Mouse (Mus musculus): Measurements from ENCODE around the gene Cln3. TPM values are rescaled to one million over a fixed set of nuclear protein-coding genes. Genes with fewer than 3 reads are reported as not detected.

Gene Cln3
- polyA plus RNA-seq, 1 experiment = 4.5 TPM

GRCm38 (mm10) chr7:126554796-126555195 lies 30.8 kb downstream of the Cln3 start:
- TF ChIP-seq MYOD1 (IDR thresholded peaks at IDR 0.05; ENCODE audit: control insufficient read depth, insufficient read length, low read depth) = no peak
- TF ChIP-seq CEBPB (IDR thresholded peaks at IDR 0.05; ENCODE audit: low read depth) = no peak
- TF ChIP-seq MAX (IDR thresholded peaks at IDR 0.05) = no peak
- no peak for TF ChIP-seq FOSL1 (IDR thresholded peaks at IDR 0.05; ENCODE audit: insufficient read depth, low read length, poor library complexity, severe bottlenecking)
- no peak for TF ChIP-seq USF1 (IDR thresholded peaks at IDR 0.05; ENCODE audit: low read depth)
- TF ChIP-seq CTCF (IDR thresholded peaks at IDR 0.05; ENCODE audit: control insufficient read depth, insufficient read depth, insufficient read length) = no peak
- no peak for TF ChIP-seq MYOG (IDR thresholded peaks at IDR 0.05; ENCODE audit: control insufficient read depth, extremely low read depth, insufficient read length)
- H3K4me3 ChIP-seq (ENCODE audit: insufficient read depth, poor library complexity, severe bottlenecking) = no peak overlapping the region
- H3K27me3 ChIP-seq (ENCODE audit: control insufficient read depth, insufficient read depth, insufficient read length) = no peaks in the 10 kb centered on the region
- no peak overlapping the region for H3ac ChIP-seq (ENCODE audit: control insufficient read depth, insufficient read length, low read depth)
- H3K36me3 ChIP-seq (ENCODE audit: control insufficient read depth, insufficient read depth) = peaks cover 93% of the 10 kb centered on the region
- H3K79me3 ChIP-seq (ENCODE audit: low read depth) = peaks cover 9% of the 10 kb centered on the region
- H3K79me2 ChIP-seq (ENCODE audit: control insufficient read depth, insufficient read depth) = peaks cover 5% of the 10 kb centered on the region

- H3K27me3 ChIP-seq (ENCODE audit: control insufficient read depth, insufficient read depth, insufficient read length) = no peaks in the 10 kb centered on the region
- H3K4me3 ChIP-seq (ENCODE audit: insufficient read depth, poor library complexity, severe bottlenecking) = no peak overlapping the region
- H3K79me3 ChIP-seq (ENCODE audit: low read depth) = no peaks in the 10 kb centered on the region
- H3K79me2 ChIP-seq (ENCODE audit: control insufficient read depth, insufficient read depth) = no peaks in the 10 kb centered on the region
- H3K36me3 ChIP-seq (ENCODE audit: control insufficient read depth, insufficient read depth) = peaks cover 54% of the 10 kb centered on the region
- H3ac ChIP-seq (ENCODE audit: control insufficient read depth, insufficient read length, low read depth) = no peak overlapping the region
- no peak for TF ChIP-seq MAX (IDR thresholded peaks at IDR 0.05)
- TF ChIP-seq MYOD1 (IDR thresholded peaks at IDR 0.05; ENCODE audit: control insufficient read depth, insufficient read length, low read depth) = no peak
- TF ChIP-seq USF1 (IDR thresholded peaks at IDR 0.05; ENCODE audit: low read depth) = no peak
- no peak for TF ChIP-seq CTCF (IDR thresholded peaks at IDR 0.05; ENCODE audit: control insufficient read depth, insufficient read depth, insufficient read length)
- TF ChIP-seq FOSL1 (IDR thresholded peaks at IDR 0.05; ENCODE audit: insufficient read depth, low read length, poor library complexity, severe bottlenecking) = no peak
- TF ChIP-seq CEBPB (IDR thresholded peaks at IDR 0.05; ENCODE audit: low read depth) = no peak
- no peak for TF ChIP-seq MYOG (IDR thresholded peaks at IDR 0.05; ENCODE audit: control insufficient read depth, extremely low read depth, insufficient read length)
Observed at GRCm38 (mm10) chr7:126545631-126546030, 40.0 kb downstream of the Cln3 start.

DNA sequence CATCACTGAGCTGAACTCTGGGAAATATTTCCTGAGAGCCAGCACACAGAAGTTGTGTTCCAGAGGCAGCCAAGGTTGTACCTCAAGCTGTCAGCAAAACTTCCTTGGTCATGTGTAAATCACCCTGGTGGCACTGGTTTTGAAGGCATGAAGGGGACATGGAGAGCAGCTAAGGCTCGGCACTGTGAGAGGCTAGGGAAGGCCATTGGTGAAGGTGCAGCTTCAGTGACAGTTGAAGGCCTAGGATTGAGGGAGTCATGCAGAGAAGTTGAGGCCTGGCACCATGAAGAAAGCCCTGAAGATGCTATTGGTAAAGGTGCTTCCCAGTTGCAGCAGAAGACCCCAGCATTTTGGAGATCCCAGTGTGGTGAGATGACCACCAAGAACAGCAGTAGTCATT lies 44.0 kb downstream of the Cln3 start:
- H3K4me3 ChIP-seq (ENCODE audit: insufficient read depth, poor library complexity, severe bottlenecking) = no peak overlapping the region

GRCm38 (mm10) chr7:126537820-126538585 lies 47.6 kb downstream of the Cln3 start:
- H3K79me2 ChIP-seq (ENCODE audit: control insufficient read depth, insufficient read depth) = no peaks in the 10 kb centered on the region
- no peak overlapping the region for H3K4me3 ChIP-seq (ENCODE audit: insufficient read depth, poor library complexity, severe bottlenecking)
- H3K36me3 ChIP-seq (ENCODE audit: control insufficient read depth, insufficient read depth) = no peaks in the 10 kb centered on the region
- H3ac ChIP-seq (ENCODE audit: control insufficient read depth, insufficient read length, low read depth) = no peak overlapping the region
- H3K27me3 ChIP-seq (ENCODE audit: control insufficient read depth, insufficient read depth, insufficient read length) = peaks cover 9% of the 10 kb centered on the region
- no peaks in the 10 kb centered on the region for H3K79me3 ChIP-seq (ENCODE audit: low read depth)
- no peak for TF ChIP-seq MYOD1 (IDR thresholded peaks at IDR 0.05; ENCODE audit: control insufficient read depth, insufficient read length, low read depth)

More for the DNA sequence above, 44.0 kb downstream of the Cln3 start:
- Histone ChIP-seq H3ac (ENCODE audit: control insufficient read depth, insufficient read length, low read depth) (no peak overlapping the region), H3K27me3 (ENCODE audit: control insufficient read depth, insufficient read depth, insufficient read length) (no peaks in the 10 kb centered on the region), H3K79me2 (ENCODE audit: control insufficient read depth, insufficient read depth) (no peaks in the 10 kb centered on the region), H3K79me3 (ENCODE audit: low read depth) (no peaks in the 10 kb centered on the region), H3K36me3 (ENCODE audit: control insufficient read depth, insufficient read depth) (peaks cover 24% of the 10 kb centered on the region)
- TF ChIP-seq CEBPB (IDR thresholded peaks at IDR 0.05; ENCODE audit: low read depth) (no peak), MAX (IDR thresholded peaks at IDR 0.05) (no peak), CTCF (IDR thresholded peaks at IDR 0.05; ENCODE audit: control insufficient read depth, insufficient read depth, insufficient read length) (no peak), USF1 (IDR thresholded peaks at IDR 0.05; ENCODE audit: low read depth) (no peak)

DNA sequence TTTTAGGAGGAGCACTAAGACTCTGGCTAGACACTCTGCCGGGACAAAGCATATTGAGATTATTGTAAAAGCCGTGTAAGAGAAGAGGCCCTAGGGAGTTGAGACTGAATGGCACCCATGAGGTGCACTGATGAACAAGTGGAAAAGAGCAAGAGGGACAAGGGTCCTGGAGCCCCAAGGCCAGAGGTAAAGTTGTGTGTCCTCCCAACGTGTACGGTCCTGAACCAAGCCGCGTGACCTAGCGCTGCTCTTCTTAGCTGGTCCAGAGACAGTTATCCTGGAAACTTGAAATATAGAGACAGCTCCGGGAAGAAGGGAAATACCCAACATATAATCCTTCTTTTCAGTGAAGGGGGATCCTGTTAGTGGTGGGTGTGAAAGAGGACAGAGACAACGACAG lies 49.2 kb downstream of the Cln3 start:
- peaks cover 9% of the 10 kb centered on the region for H3K27me3 ChIP-seq (ENCODE audit: control insufficient read depth, insufficient read depth, insufficient read length)
- TF ChIP-seq CEBPB (IDR thresholded peaks at IDR 0.05; ENCODE audit: low read depth) (no peak), CTCF (IDR thresholded peaks at IDR 0.05; ENCODE audit: control insufficient read depth, insufficient read depth, insufficient read length) (no peak), USF1 (IDR thresholded peaks at IDR 0.05; ENCODE audit: low read depth) (no peak), MYOG (IDR thresholded peaks at IDR 0.05; ENCODE audit: control insufficient read depth, extremely low read depth, insufficient read length) (no peak), MYOD1 (IDR thresholded peaks at IDR 0.05; ENCODE audit: control insufficient read depth, insufficient read length, low read depth) (no peak), FOSL1 (IDR thresholded peaks at IDR 0.05; ENCODE audit: insufficient read depth, low read length, poor library complexity, severe bottlenecking) (no peak), MAX (IDR thresholded peaks at IDR 0.05) (no peak)
- H3K4me3 ChIP-seq (ENCODE audit: insufficient read depth, poor library complexity, severe bottlenecking) = no peak overlapping the region

DNA sequence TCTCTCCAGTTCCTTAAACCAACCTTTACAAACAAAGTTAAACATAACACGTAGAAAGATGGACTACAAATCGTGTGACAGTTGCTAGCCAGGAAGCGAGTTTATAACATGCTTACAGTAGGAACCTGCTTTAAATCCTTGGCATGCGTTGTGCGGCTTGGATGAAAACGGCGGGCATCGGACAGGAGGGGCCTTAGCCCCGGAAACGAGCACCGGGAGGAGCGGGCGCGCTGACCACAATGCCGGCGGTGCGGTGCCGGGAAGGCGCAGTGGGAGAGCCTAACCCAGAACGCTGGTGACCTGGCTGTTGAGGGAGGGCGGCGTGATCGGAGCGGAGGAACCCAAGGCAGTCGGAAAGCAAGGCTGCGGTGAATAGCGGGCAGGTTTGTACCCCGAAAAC lies 49.9 kb downstream of the Cln3 start:
- H3K79me2 ChIP-seq (ENCODE audit: control insufficient read depth, insufficient read depth) = no peaks in the 10 kb centered on the region
- H3K79me3 ChIP-seq (ENCODE audit: low read depth) = no peaks in the 10 kb centered on the region
- H3K27me3 ChIP-seq (ENCODE audit: control insufficient read depth, insufficient read depth, insufficient read length) = peaks cover 9% of the 10 kb centered on the region
- TF ChIP-seq MYOD1 (IDR thresholded peaks at IDR 0.05; ENCODE audit: control insufficient read depth, insufficient read length, low read depth) = no peak
- no peak for TF ChIP-seq FOSL1 (IDR thresholded peaks at IDR 0.05; ENCODE audit: insufficient read depth, low read length, poor library complexity, severe bottlenecking)
- no peak for TF ChIP-seq CEBPB (IDR thresholded peaks at IDR 0.05; ENCODE audit: low read depth)
- TF ChIP-seq MAX (IDR thresholded peaks at IDR 0.05) = no peak
- no peak for TF ChIP-seq MYOG (IDR thresholded peaks at IDR 0.05; ENCODE audit: control insufficient read depth, extremely low read depth, insufficient read length)
- no peak for TF ChIP-seq CTCF (IDR thresholded peaks at IDR 0.05; ENCODE audit: control insufficient read depth, insufficient read depth, insufficient read length)
- no peak for TF ChIP-seq USF1 (IDR thresholded peaks at IDR 0.05; ENCODE audit: low read depth)
- no peak overlapping the region for H3K4me3 ChIP-seq (ENCODE audit: insufficient read depth, poor library complexity, severe bottlenecking)
- H3K36me3 ChIP-seq (ENCODE audit: control insufficient read depth, insufficient read depth) = no peaks in the 10 kb centered on the region
- H3ac ChIP-seq (ENCODE audit: control insufficient read depth, insufficient read length, low read depth) = no peak overlapping the region

More for the DNA sequence above, 49.2 kb downstream of the Cln3 start:
- H3K36me3 ChIP-seq (ENCODE audit: control insufficient read depth, insufficient read depth) = no peaks in the 10 kb centered on the region
- H3ac ChIP-seq (ENCODE audit: control insufficient read depth, insufficient read length, low read depth) = no peak overlapping the region
- H3K79me2 ChIP-seq (ENCODE audit: control insufficient read depth, insufficient read depth) = no peaks in the 10 kb centered on the region
- no peaks in the 10 kb centered on the region for H3K79me3 ChIP-seq (ENCODE audit: low read depth)

All from C2C12 (cell line).